Mouse (Mus musculus) CH12.LX (cell line): ENCODE data around the gene Zfp444. TPM values are rescaled to one million over a fixed set of nuclear protein-coding genes. Genes with fewer than 3 reads are reported as not detected.

ENCODE experiments used
- DNase-seq: peaks from one replicate; pipeline ENCODE4 v3.0.0-alpha.2; 2013; ENCODE audit errors: extremely low read depth
- H3K27ac ChIP-seq: 2 replicates; pipeline ENCODE4 v1.5.1; 2012; ENCODE audit warnings: low read depth, mild to moderate bottlenecking, control low read depth, moderate library complexity; ENCODE audit not compliant: insufficient read depth
- H3K27me3 ChIP-seq: replicated peaks from 2 replicates; pipeline ENCODE3; 2012; ENCODE audit warnings: inconsistent platforms
- H3K36me3 ChIP-seq, 2 experiments: replicated peaks in 1 of 2; 2 replicates each; pipeline versions ENCODE3 to v1.6.1; 2012; ENCODE audit warnings: inconsistent platforms in 1 of 2, low read length in 1 of 2, mild to moderate bottlenecking in 1 of 2, mixed read lengths in 1 of 2, moderate library complexity in 1 of 2; ENCODE audit not compliant: control insufficient read depth in 1 of 2, insufficient read depth in 1 of 2
- H3K4me1 ChIP-seq, 2 experiments: 2 replicates each; pipeline ENCODE4 v1.6.1; 2012; ENCODE audit warnings: inconsistent platforms in 1 of 2, moderate library complexity in 1 of 2; ENCODE audit not compliant: insufficient read depth in 2 of 2, control insufficient read depth in 1 of 2
- H3K4me2 ChIP-seq: 2 replicates; pipeline ENCODE4 v1.6.1; 2012; ENCODE audit warnings: low read depth, mild to moderate bottlenecking, control low read depth; ENCODE audit not compliant: poor library complexity, insufficient read depth, severe bottlenecking
- H3K4me3 ChIP-seq, 3 experiments: fragments of 150-350 bp in 1 of 3; sonication (generic) in 1 of 3; replicated peaks in 1 of 3; 2 replicates each; pipeline versions ENCODE3 to v1.5.1; 2011 to 2012; ENCODE audit warnings: low read depth in 2 of 3, low read length in 2 of 3, mild to moderate bottlenecking in 2 of 3, moderate library complexity in 2 of 3, control low read depth in 1 of 3, improper control_type of control experiment in 1 of 3, inconsistent platforms in 1 of 3, mixed read lengths in 1 of 3; ENCODE audit not compliant: poor library complexity in 1 of 3
- H3K79me2 ChIP-seq: replicated peaks from 2 replicates; pipeline ENCODE4 v1.6.1; 2012; ENCODE audit warnings: mild to moderate bottlenecking, moderate library complexity; ENCODE audit not compliant: control insufficient read depth, poor library complexity, insufficient read depth, severe bottlenecking; ENCODE audit errors: extremely low read depth
- H3K9ac ChIP-seq: 2 replicates; pipeline ENCODE4 v1.6.1; 2012; ENCODE audit warnings: low read depth, mild to moderate bottlenecking, control low read depth, moderate library complexity; ENCODE audit not compliant: insufficient read depth
- H3K9me3 ChIP-seq: replicated peaks from 2 replicates; pipeline ENCODE3; 2012; ENCODE audit warnings: low read length, inconsistent platforms, mixed read lengths
- CHD1 ChIP-seq: IDR thresholded peaks from 2 replicates; pipeline ENCODE4 v1.6.1; 2012; ENCODE audit warnings: low read depth, low read length, improper control_type of control experiment, inconsistent platforms
- CHD2 ChIP-seq: IDR thresholded peaks from 2 replicates; pipeline ENCODE4 v1.6.1; 2011; ENCODE audit warnings: low read length, improper control_type of control experiment
- CTCF ChIP-seq, 2 experiments: IDR thresholded peaks in 1 of 2; conservative IDR thresholded peaks in 1 of 2; 2 replicates each; pipeline ENCODE4 v1.5.1; 2011 to 2012; ENCODE audit warnings: low read depth in 2 of 2, low read length in 2 of 2, improper control_type of control experiment in 1 of 2, inconsistent platforms in 1 of 2, mild to moderate bottlenecking in 1 of 2, moderate library complexity in 1 of 2
- ETS1 ChIP-seq: conservative IDR thresholded peaks from 2 replicates; pipeline ENCODE4 v1.6.1; 2012; ENCODE audit warnings: low read depth, mild to moderate bottlenecking, inconsistent platforms, low read length, improper control_type of control experiment, moderate library complexity
- KAT2A ChIP-seq: IDR thresholded peaks from 2 replicates; pipeline ENCODE4 v1.6.1; 2012; ENCODE audit warnings: low read length, improper control_type of control experiment, inconsistent platforms; ENCODE audit not compliant: insufficient replicate concordance
- MEF2A ChIP-seq: IDR thresholded peaks from 2 replicates; pipeline ENCODE4 v1.6.1; 2014; ENCODE audit warnings: low read depth, mild to moderate bottlenecking, inconsistent platforms, low read length, improper control_type of control experiment, borderline replicate concordance
- POLR2AphosphoS2 ChIP-seq: IDR thresholded peaks from 2 replicates; pipeline ENCODE4 v1.6.1; 2011; ENCODE audit warnings: low read depth, low read length, improper control_type of control experiment
- RAD21 ChIP-seq: IDR thresholded peaks from 2 replicates; pipeline ENCODE4 v1.6.1; 2011; ENCODE audit warnings: low read depth, mild to moderate bottlenecking, low read length, improper control_type of control experiment, moderate library complexity
- SIN3A ChIP-seq: IDR thresholded peaks from 2 replicates; pipeline ENCODE4 v1.6.1; 2012; ENCODE audit warnings: low read length, improper control_type of control experiment, inconsistent platforms
- SMC3 ChIP-seq: IDR thresholded peaks from 2 replicates; pipeline ENCODE4 v1.6.1; 2011; ENCODE audit warnings: low read depth, low read length, improper control_type of control experiment
- TBP ChIP-seq: conservative IDR thresholded peaks from 2 replicates; pipeline ENCODE4 v1.6.1; 2011; ENCODE audit warnings: low read depth, low read length, improper control_type of control experiment
- ZMIZ1 ChIP-seq: IDR thresholded peaks from 2 replicates; pipeline ENCODE4 v1.6.1; 2012; ENCODE audit warnings: low read depth, mild to moderate bottlenecking, inconsistent platforms, low read length, improper control_type of control experiment
- dilution Hi-C: fragments of 300-500 bp; cut with MboI; formaldehyde crosslinking; loops from 2 replicates; pipeline ENCODE4 v1.14.3; 2020; ENCODE audit warnings: low sequenced_read_pairs; ENCODE audit not compliant: extremely low pct_unique_long_range_greater_than_20kb, extremely low pct_ligation_motif_present
- in situ Hi-C: fragments of 300-500 bp; cut with MboI; formaldehyde crosslinking; loops from 3 replicates; pipeline ENCODE4 v1.14.3; 2019; ENCODE audit warnings: low sequenced_read_pairs, low pct_ligation_motif_present, low pct_unique_long_range_greater_than_20kb, mixed read lengths
- polyA plus RNA-seq: library from polyadenylated mRNA; unstranded; fragments of >175 nt; gene quantifications from 2 replicates; pipeline ENCODE4 v1.2.1, GENCODE M21; 2012; ENCODE audit warnings: low read depth; ENCODE audit not compliant: insufficient read length
- total RNA-seq, 2 experiments: library from RNA; depleted of rRNA; stranded (reverse); fragments of 300-350 nt in 1 of 2; fragments of >200 nt in 1 of 2; gene quantifications; 2 replicates each; pipeline ENCODE4 v1.2.3; 2012 to 2014

Gene Zfp444
- total and polyA plus RNA-seq, 3 experiments, result 16.0 to 23.3 (median 18.1) TPM

GRCm38 (mm10) chr7:6191376-6191775 is 19.4 kb downstream of the Zfp444 start:
- Histone ChIP-seq H3K79me2 (no peaks in the 10 kb centered on the region), H3K27me3 (peaks cover 3% of the 10 kb centered on the region), H3K4me2 (no peak overlapping the region), H3K4me3 (no peak overlapping the region), H3K9ac (no peak overlapping the region), H3K27ac (no peak overlapping the region), H3K4me1 (peaks cover 5 to 18% of the 10 kb centered on the region in 2 experiments), H3K36me3 (peaks cover 20 to 49% of the 10 kb centered on the region in 2 experiments), H3K9me3 (no peaks in the 10 kb centered on the region)
- in situ Hi-C loops, result loop anchor here (5.0 kb wide), 1 partner anchor 64 kb away; no protein-coding TSS in a partner anchor
- no peak for TF ChIP-seq CHD1
- TF ChIP-seq ETS1, result no peak
- TF ChIP-seq CTCF (conservative IDR thresholded peaks at IDR 0.05 in 1 of 2, IDR thresholded peaks at IDR 0.05 in 1 of 2; ENCODE audit: low read depth in 2 of 2, low read length in 2 of 2), result peak; percentile 82 to 84
- peak; percentile 70 for TF ChIP-seq RAD21
- peak; percentile 73 for TF ChIP-seq SMC3
- peak; percentile 79 for DNase-seq
- dilution Hi-C loops, result no loop called here

GRCm38 (mm10) chr7:6194129-6194528 is 22.1 kb downstream of the Zfp444 start:
- Histone ChIP-seq H3K79me2 (no peaks in the 10 kb centered on the region), H3K9me3 (no peaks in the 10 kb centered on the region), H3K27me3 (peaks cover 28% of the 10 kb centered on the region), H3K4me2 (no peak overlapping the region), H3K4me3 (no peak overlapping the region), H3K27ac (no peak overlapping the region), H3K4me1 (peaks cover 0 to 10% of the 10 kb centered on the region in 2 experiments; a peak in 2 of 4 replicates), H3K36me3 (peaks cover 8 to 21% of the 10 kb centered on the region in 2 experiments), H3K9ac (no peak overlapping the region)
- no peak for TF ChIP-seq CHD2
- peak; percentile 86 for TF ChIP-seq RAD21
- TF ChIP-seq MEF2A, result no peak
- TF ChIP-seq SMC3, result peak; percentile 72
- TF ChIP-seq CTCF (conservative IDR thresholded peaks at IDR 0.05 in 1 of 2, IDR thresholded peaks at IDR 0.05 in 1 of 2; ENCODE audit: low read depth in 2 of 2, low read length in 2 of 2), result peak; percentile 72 to 92
- no peak for TF ChIP-seq KAT2A
- DNase-seq, result peak; percentile 64
- in situ Hi-C loops (loop anchor here (5.0 kb wide), 1 partner anchor 67 kb away; no protein-coding TSS in a partner anchor), dilution Hi-C loops (no loop called here)

GRCm38 (mm10) chr7:6195777-6196176 is 23.8 kb downstream of the Zfp444 start:
- Histone ChIP-seq H3K4me2 (no peak overlapping the region), H3K79me2 (no peaks in the 10 kb centered on the region), H3K9ac (no peak overlapping the region), H3K27me3 (peaks cover 32% of the 10 kb centered on the region), H3K9me3 (no peaks in the 10 kb centered on the region), H3K4me1 (peaks cover 0 to under 1% of the 10 kb centered on the region in 2 experiments; a peak in 1 of 4 replicates), H3K27ac (no peak overlapping the region)
- in situ Hi-C loops, result no loop called here
- no peak for DNase-seq
- dilution Hi-C loops, result no loop called here
- TF ChIP-seq SIN3A, result no peak
- no peak for TF ChIP-seq POLR2AphosphoS2
- no peak for TF ChIP-seq ZMIZ1
- no peak for TF ChIP-seq TBP
- TF ChIP-seq CTCF (conservative IDR thresholded peaks at IDR 0.05 in 1 of 2, IDR thresholded peaks at IDR 0.05 in 1 of 2; ENCODE audit: low read depth in 2 of 2, low read length in 2 of 2), result peak; percentile 44 to 55; a peak in 3 of 4 replicates
- 0 out of 2 replicates have a peak, but pooled peaks have one; percentile 16 for TF ChIP-seq SMC3
- TF ChIP-seq, all 38 proteins: peak for 2
- Histone ChIP-seq H3K4me3 (no peak overlapping the region), H3K36me3 (peaks cover 0 to 5% of the 10 kb centered on the region in 2 experiments)
